Mouse (Mus musculus): ENCODE data around the gene Socs2. TPM values are rescaled to one million over a fixed set of nuclear protein-coding genes. Genes with fewer than 3 reads are reported as not detected.

Socs2 gene
- polyA plus RNA-seq, 1 experiment from 2014 or later, result 124 TPM

DNA sequence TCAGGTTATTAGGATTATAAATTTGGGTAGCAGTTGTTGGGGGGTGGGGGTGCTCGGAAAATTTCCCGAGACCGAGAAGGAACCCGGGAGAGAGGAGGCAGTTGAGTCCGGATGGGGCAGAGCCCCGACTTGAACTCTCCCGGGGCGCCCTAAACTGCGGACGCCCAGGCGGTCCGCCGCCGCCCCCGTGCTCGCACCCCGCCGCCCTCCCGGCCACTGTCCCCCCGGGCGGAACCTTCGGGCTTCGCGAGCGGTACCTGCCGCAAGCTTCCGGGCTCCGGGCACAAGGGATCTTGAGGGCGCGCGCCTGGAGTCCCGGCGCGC is 657 bp downstream of the Socs2 start:
- H3K9ac ChIP-seq (ENCODE audit: low read depth, low read length), result peak overlapping the region; percentile 87
- WGBS, result 0% methylated on average over 26 of the region's 34 CpGs
- no peak for DNase-seq (ENCODE audit: low spot score)
- peak overlapping the region; percentile 96 for H3K4me2 ChIP-seq (ENCODE audit: low read length)
- no peak for TF ChIP-seq CTCF (IDR thresholded peaks at IDR 0.05; ENCODE audit: low read depth)
- no peak for ATAC-seq (replicated peaks; ENCODE audit: low FRiP score, low read depth)
- H3K4me3 ChIP-seq (replicated peaks; ENCODE audit: low read depth, low read length), result peak overlapping the region; percentile 86
- H3K27ac ChIP-seq, result peak overlapping the region; percentile 97
- no peaks in the 10 kb centered on the region for H3K9me3 ChIP-seq (replicated peaks; ENCODE audit: low read length)
- no peaks in the 10 kb centered on the region for H3K36me3 ChIP-seq (ENCODE audit: insufficient read depth, low read length)
- H3K4me1 ChIP-seq (replicated peaks; ENCODE audit: insufficient read depth, low read length), result 0 out of 2 replicates have a peak, but pooled peaks cover 4% of the 10 kb centered on the region
- no peaks in the 10 kb centered on the region for H3K27me3 ChIP-seq (ENCODE audit: insufficient read depth, low read length)

DNA sequence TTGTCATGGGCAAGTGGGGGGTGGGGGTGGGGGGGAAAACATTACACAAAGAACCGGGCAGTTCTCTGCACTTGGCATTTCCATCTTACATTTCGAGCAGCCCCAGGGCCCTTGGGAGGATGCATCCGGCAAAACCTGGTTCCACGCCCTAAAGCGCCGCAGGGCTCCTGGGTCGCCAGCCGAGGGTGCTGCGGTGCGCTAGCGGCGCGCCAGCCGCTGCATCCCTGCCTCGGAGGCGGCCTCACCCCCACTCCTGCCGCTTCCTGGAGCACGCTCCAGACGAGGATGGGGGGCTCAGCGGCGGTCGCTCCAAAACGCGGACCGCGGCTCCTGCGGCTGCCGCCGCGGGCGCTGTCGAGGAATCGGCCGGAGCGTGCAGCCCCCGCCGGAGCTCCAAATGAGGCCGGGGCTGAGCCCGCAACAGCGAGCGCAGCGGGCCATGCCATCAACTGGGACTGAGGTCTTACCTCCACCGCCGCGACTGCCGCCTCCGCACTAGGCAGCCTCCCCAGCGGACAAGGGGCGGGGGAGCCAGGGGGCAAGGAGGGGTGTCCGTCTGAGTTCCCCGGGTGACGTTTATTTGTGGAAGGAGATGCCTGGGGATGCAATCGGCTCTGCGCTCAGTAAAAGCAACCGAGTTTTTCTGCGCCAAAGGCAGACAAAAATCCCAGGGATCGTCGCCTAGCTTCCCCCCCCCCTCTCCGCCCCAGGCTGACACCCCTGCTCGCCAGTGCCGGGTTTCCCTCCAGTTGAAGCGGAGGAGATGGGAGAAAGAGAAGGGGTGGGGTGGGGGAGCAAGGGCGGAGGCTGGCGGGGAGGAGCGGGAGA is 1.2 kb downstream of the Socs2 start:
- TF ChIP-seq CTCF (IDR thresholded peaks at IDR 0.05; ENCODE audit: low read depth), result peak; percentile 12; the same call in 1 of the 2 replicates
- peak overlapping the region; percentile 97 for H3K27ac ChIP-seq
- 0 out of 2 replicates have a peak, but pooled peaks cover 4% of the 10 kb centered on the region for H3K4me1 ChIP-seq (replicated peaks; ENCODE audit: insufficient read depth, low read length)
- peak overlapping the region; percentile 87 for H3K9ac ChIP-seq (ENCODE audit: low read depth, low read length)
- H3K4me2 ChIP-seq (ENCODE audit: low read length), result peak overlapping the region; percentile 96
- no peaks in the 10 kb centered on the region for H3K27me3 ChIP-seq (ENCODE audit: insufficient read depth, low read length)
- ATAC-seq (replicated peaks; ENCODE audit: low FRiP score, low read depth) (0 out of 2 replicates have a peak, but pooled peaks have one; percentile 6), DNase-seq (ENCODE audit: low spot score) (peak; percentile 75)
- no peaks in the 10 kb centered on the region for H3K36me3 ChIP-seq (ENCODE audit: insufficient read depth, low read length)
- peak overlapping the region; percentile 86 for H3K4me3 ChIP-seq (replicated peaks; ENCODE audit: low read depth, low read length)
- H3K9me3 ChIP-seq (replicated peaks; ENCODE audit: low read length), result no peaks in the 10 kb centered on the region
- under 1% methylated on average over 65 of the region's 65 CpGs for WGBS

GRCm38 (mm10) chr10:95415159-95415532 is 1.8 kb downstream of the Socs2 start:
- under 1% methylated on average over 15 of the region's 15 CpGs for WGBS
- Histone ChIP-seq H3K27ac (peak overlapping the region; percentile 97), H3K9ac (ENCODE audit: low read depth, low read length) (peak overlapping the region; percentile 87)

GRCm38 (mm10) chr10:95414316-95415158 is 2.4 kb downstream of the Socs2 start:
- Histone ChIP-seq H3K27me3 (ENCODE audit: insufficient read depth, low read length) (no peaks in the 10 kb centered on the region), H3K4me1 (replicated peaks; ENCODE audit: insufficient read depth, low read length) (0 out of 2 replicates have a peak, but pooled peaks cover 4% of the 10 kb centered on the region), H3K4me3 (replicated peaks; ENCODE audit: low read depth, low read length) (peak overlapping the region; percentile 86), H3K9me3 (replicated peaks; ENCODE audit: low read length) (no peaks in the 10 kb centered on the region), H3K9ac (ENCODE audit: low read depth, low read length) (peak overlapping the region; percentile 87), H3K27ac (peak overlapping the region; percentile 97; the same call in 1 of the 2 replicates), H3K4me2 (ENCODE audit: low read length) (peak overlapping the region; percentile 96), H3K36me3 (ENCODE audit: insufficient read depth, low read length) (no peaks in the 10 kb centered on the region)
- ATAC-seq (replicated peaks; ENCODE audit: low FRiP score, low read depth) (no peak), DNase-seq (ENCODE audit: low spot score) (peak; percentile 59)
- 2% methylated on average over 65 of the region's 65 CpGs for WGBS
- TF ChIP-seq CTCF (IDR thresholded peaks at IDR 0.05; ENCODE audit: low read depth), result peak; percentile 31; the same call in 1 of the 2 replicates

More at GRCm38 (mm10) chr10:95415159-95415532, 1.8 kb downstream of the Socs2 start:
- ATAC-seq (replicated peaks; ENCODE audit: low FRiP score, low read depth) (0 out of 2 replicates have a peak, but pooled peaks have one; percentile 1), DNase-seq (ENCODE audit: low spot score) (peak; percentile 47)
- Histone ChIP-seq H3K4me3 (replicated peaks; ENCODE audit: low read depth, low read length) (peak overlapping the region; percentile 86), H3K27me3 (ENCODE audit: insufficient read depth, low read length) (no peaks in the 10 kb centered on the region), H3K4me1 (replicated peaks; ENCODE audit: insufficient read depth, low read length) (0 out of 2 replicates have a peak, but pooled peaks cover 4% of the 10 kb centered on the region), H3K9me3 (replicated peaks; ENCODE audit: low read length) (no peaks in the 10 kb centered on the region), H3K4me2 (ENCODE audit: low read length) (peak overlapping the region; percentile 96), H3K36me3 (ENCODE audit: insufficient read depth, low read length) (no peaks in the 10 kb centered on the region)
- TF ChIP-seq CTCF (IDR thresholded peaks at IDR 0.05; ENCODE audit: low read depth), result no peak

GRCm38 (mm10) chr10:95411139-95411538 is 5.8 kb downstream of the Socs2 start:
- H3K36me3 ChIP-seq (ENCODE audit: insufficient read depth, low read length), result 0 out of 2 replicates have a peak, but pooled peaks cover 5% of the 10 kb centered on the region
- TF ChIP-seq CTCF (IDR thresholded peaks at IDR 0.05; ENCODE audit: low read depth), result no peak
- no peak overlapping the region for H3K4me3 ChIP-seq (replicated peaks; ENCODE audit: low read depth, low read length)
- no peak overlapping the region for H3K4me2 ChIP-seq (ENCODE audit: low read length)
- 0 out of 2 replicates have a peak, but pooled peaks cover 4% of the 10 kb centered on the region for H3K4me1 ChIP-seq (replicated peaks; ENCODE audit: insufficient read depth, low read length)
- no peaks in the 10 kb centered on the region for H3K27me3 ChIP-seq (ENCODE audit: insufficient read depth, low read length)
- no peak overlapping the region for H3K9ac ChIP-seq (ENCODE audit: low read depth, low read length)
- ATAC-seq (replicated peaks; ENCODE audit: low FRiP score, low read depth), result no peak
- no peaks in the 10 kb centered on the region for H3K9me3 ChIP-seq (replicated peaks; ENCODE audit: low read length)
- no peak overlapping the region for H3K27ac ChIP-seq
- no peak for DNase-seq (ENCODE audit: low spot score)
- 77% methylated on average over 9 of the region's 9 CpGs for WGBS

- Histone ChIP-seq H3K27me3 (ENCODE audit: insufficient read depth, low read length) (no peaks in the 10 kb centered on the region), H3K4me1 (replicated peaks; ENCODE audit: insufficient read depth, low read length) (0 out of 2 replicates have a peak, but pooled peaks cover 4% of the 10 kb centered on the region), H3K9me3 (replicated peaks; ENCODE audit: low read length) (no peaks in the 10 kb centered on the region), H3K4me2 (ENCODE audit: low read length) (no peak overlapping the region), H3K9ac (ENCODE audit: low read depth, low read length) (no peak overlapping the region), H3K4me3 (replicated peaks; ENCODE audit: low read depth, low read length) (no peak overlapping the region), H3K27ac (no peak overlapping the region), H3K36me3 (ENCODE audit: insufficient read depth, low read length) (0 out of 2 replicates have a peak, but pooled peaks cover 5% of the 10 kb centered on the region)
- no peak for ATAC-seq (replicated peaks; ENCODE audit: low FRiP score, low read depth)
- DNase-seq (ENCODE audit: low spot score), result no peak
- no peak for TF ChIP-seq CTCF (IDR thresholded peaks at IDR 0.05; ENCODE audit: low read depth)
- 74% methylated on average over 7 of the region's 7 CpGs for WGBS
Observed at GRCm38 (mm10) chr10:95410709-95411108, 6.3 kb downstream of the Socs2 start.

Measured in kidney, postnatal 0 days (tissue).